Mouse (Mus musculus): ENCODE results near the gene Gfm2. TPM values are rescaled to one million over a fixed set of nuclear protein-coding genes. Genes with fewer than 3 reads are reported as not detected.

Gene Gfm2
- polyA plus RNA-seq, 1 experiment from 2014 or later, result 37.8 TPM

- WGBS, result 62% methylated on average over 2 of the region's 2 CpGs
- Histone ChIP-seq H3K9ac (ENCODE audit: low read depth, low read length) (no peak overlapping the region), H3K36me3 (ENCODE audit: control insufficient read depth, insufficient read depth, low read length) (no peaks in the 10 kb centered on the region), H3K4me2 (ENCODE audit: low read depth, low read length) (no peak overlapping the region), H3K9me3 (ENCODE audit: control insufficient read depth, low read length) (no peaks in the 10 kb centered on the region), H3K4me1 (ENCODE audit: control insufficient read depth, insufficient read depth, low read length) (peaks cover 15% of the 10 kb centered on the region), H3K27ac (ENCODE audit: low read length) (no peak overlapping the region), H3K4me3 (ENCODE audit: low read length) (no peak overlapping the region), H3K27me3 (replicated peaks; ENCODE audit: control insufficient read depth, insufficient read depth, low read length) (no peaks in the 10 kb centered on the region)
- ATAC-seq, result no peak
These were observed 61.4 kb downstream of the Gfm2 start for GRCm38 (mm10) chr13:97199123-97199522.

GRCm38 (mm10) chr13:97201076-97201475 lies 63.3 kb downstream of the Gfm2 start:
- Histone ChIP-seq H3K36me3 (ENCODE audit: control insufficient read depth, insufficient read depth, low read length) (no peaks in the 10 kb centered on the region), H3K27me3 (replicated peaks; ENCODE audit: control insufficient read depth, insufficient read depth, low read length) (no peaks in the 10 kb centered on the region), H3K4me1 (ENCODE audit: control insufficient read depth, insufficient read depth, low read length) (peaks cover 18% of the 10 kb centered on the region), H3K27ac (ENCODE audit: low read length) (no peak overlapping the region), H3K4me3 (ENCODE audit: low read length) (no peak overlapping the region), H3K9me3 (ENCODE audit: control insufficient read depth, low read length) (no peaks in the 10 kb centered on the region), H3K9ac (ENCODE audit: low read depth, low read length) (no peak overlapping the region), H3K4me2 (ENCODE audit: low read depth, low read length) (no peak overlapping the region)
- 48% methylated on average over 7 of the region's 7 CpGs for WGBS
- no peak for ATAC-seq

- peaks cover 11% of the 10 kb centered on the region for H3K4me1 ChIP-seq (ENCODE audit: control insufficient read depth, insufficient read depth, low read length)
- no peak overlapping the region for H3K27ac ChIP-seq (ENCODE audit: low read length)
- no peaks in the 10 kb centered on the region for H3K27me3 ChIP-seq (replicated peaks; ENCODE audit: control insufficient read depth, insufficient read depth, low read length)
- H3K9ac ChIP-seq (ENCODE audit: low read depth, low read length), result no peak overlapping the region
- H3K36me3 ChIP-seq (ENCODE audit: control insufficient read depth, insufficient read depth, low read length), result no peaks in the 10 kb centered on the region
- ATAC-seq, result no peak
- WGBS, result 70% methylated on average over 4 of the region's 4 CpGs
- no peak overlapping the region for H3K4me2 ChIP-seq (ENCODE audit: low read depth, low read length)
- no peak overlapping the region for H3K4me3 ChIP-seq (ENCODE audit: low read length)
- no peaks in the 10 kb centered on the region for H3K9me3 ChIP-seq (ENCODE audit: control insufficient read depth, low read length)
These were observed 64.2 kb downstream of the Gfm2 start for GRCm38 (mm10) chr13:97201896-97202295.

- Histone ChIP-seq H3K9me3 (ENCODE audit: control insufficient read depth, low read length) (no peaks in the 10 kb centered on the region), H3K27me3 (replicated peaks; ENCODE audit: control insufficient read depth, insufficient read depth, low read length) (no peaks in the 10 kb centered on the region), H3K4me1 (ENCODE audit: control insufficient read depth, insufficient read depth, low read length) (peaks cover 3% of the 10 kb centered on the region; the same call in 1 of the 2 replicates), H3K27ac (ENCODE audit: low read length) (peak overlapping the region; percentile 79), H3K4me3 (ENCODE audit: low read length) (peak overlapping the region; percentile 42), H3K36me3 (ENCODE audit: control insufficient read depth, insufficient read depth, low read length) (no peaks in the 10 kb centered on the region), H3K9ac (ENCODE audit: low read depth, low read length) (peak overlapping the region; percentile 60), H3K4me2 (ENCODE audit: low read depth, low read length) (peak overlapping the region; percentile 61)
- 7% methylated on average over 18 of the region's 18 CpGs for WGBS
- peak; percentile 87 for ATAC-seq
These were observed 67.4 kb downstream of the Gfm2 start for GRCm38 (mm10) chr13:97205052-97205701.

- no peak for ATAC-seq
- H3K4me1 ChIP-seq (ENCODE audit: control insufficient read depth, insufficient read depth, low read length), result peaks cover 3% of the 10 kb centered on the region; the same call in 1 of the 2 replicates
- H3K4me2 ChIP-seq (ENCODE audit: low read depth, low read length), result no peak overlapping the region
- H3K27me3 ChIP-seq (replicated peaks; ENCODE audit: control insufficient read depth, insufficient read depth, low read length), result no peaks in the 10 kb centered on the region
- WGBS, result 88% methylated on average over 2 of the region's 2 CpGs
- no peak overlapping the region for H3K9ac ChIP-seq (ENCODE audit: low read depth, low read length)
- no peak overlapping the region for H3K4me3 ChIP-seq (ENCODE audit: low read length)
- H3K27ac ChIP-seq (ENCODE audit: low read length), result 0 out of 2 replicates have a peak overlapping the region, but pooled peaks have one; percentile 79
- H3K36me3 ChIP-seq (ENCODE audit: control insufficient read depth, insufficient read depth, low read length), result no peaks in the 10 kb centered on the region
- no peaks in the 10 kb centered on the region for H3K9me3 ChIP-seq (ENCODE audit: control insufficient read depth, low read length)
These were observed 68.3 kb downstream of the Gfm2 start for GRCm38 (mm10) chr13:97206046-97206445.

- H3K4me2 ChIP-seq (ENCODE audit: low read depth, low read length), result no peak overlapping the region
These were observed 69.9 kb downstream of the Gfm2 start for GRCm38 (mm10) chr13:97207472-97208111.

GRCm38 (mm10) chr13:97208112-97208478 lies 70.4 kb downstream of the Gfm2 start:
- H3K4me2 ChIP-seq (ENCODE audit: low read depth, low read length), result no peak overlapping the region

More at GRCm38 (mm10) chr13:97207472-97208111, 69.9 kb downstream of the Gfm2 start:
- Histone ChIP-seq H3K9ac (ENCODE audit: low read depth, low read length) (no peak overlapping the region), H3K4me3 (ENCODE audit: low read length) (no peak overlapping the region), H3K4me1 (ENCODE audit: control insufficient read depth, insufficient read depth, low read length) (peaks cover 3% of the 10 kb centered on the region; the same call in 1 of the 2 replicates), H3K27ac (ENCODE audit: low read length) (no peak overlapping the region), H3K9me3 (ENCODE audit: control insufficient read depth, low read length) (no peaks in the 10 kb centered on the region), H3K36me3 (ENCODE audit: control insufficient read depth, insufficient read depth, low read length) (no peaks in the 10 kb centered on the region), H3K27me3 (replicated peaks; ENCODE audit: control insufficient read depth, insufficient read depth, low read length) (no peaks in the 10 kb centered on the region)
- ATAC-seq, result no peak
- 77% methylated on average over 7 of the region's 7 CpGs for WGBS

DNA sequence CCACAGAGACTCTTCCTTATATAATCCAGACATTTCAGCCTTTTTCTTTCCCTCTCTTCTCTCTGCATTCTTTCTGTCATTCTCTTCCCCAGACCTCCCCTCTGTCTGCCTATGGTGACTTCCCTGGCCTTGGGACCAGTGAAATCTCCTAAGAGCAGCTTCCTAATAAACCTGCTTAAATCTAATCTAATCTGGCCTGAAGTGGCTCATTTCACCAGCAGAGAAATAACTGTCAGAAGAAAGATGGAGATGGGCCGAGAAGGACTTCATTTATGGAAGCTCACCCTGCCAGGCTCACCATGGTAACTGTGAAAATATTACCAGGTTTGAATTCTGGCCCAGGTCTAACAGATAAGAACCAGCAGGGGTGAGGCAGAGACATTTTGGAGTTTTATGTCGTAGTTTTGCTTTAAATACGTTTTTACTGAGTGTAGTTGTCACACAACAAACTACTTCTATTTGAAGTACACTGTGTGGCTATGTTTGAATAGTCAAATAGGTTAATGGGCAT lies 70.8 kb downstream of the Gfm2 start:
- Histone ChIP-seq H3K9me3 (ENCODE audit: control insufficient read depth, low read length) (no peaks in the 10 kb centered on the region), H3K27ac (ENCODE audit: low read length) (no peak overlapping the region), H3K4me2 (ENCODE audit: low read depth, low read length) (no peak overlapping the region), H3K4me1 (ENCODE audit: control insufficient read depth, insufficient read depth, low read length) (peaks cover 3% of the 10 kb centered on the region; the same call in 1 of the 2 replicates), H3K9ac (ENCODE audit: low read depth, low read length) (no peak overlapping the region), H3K27me3 (replicated peaks; ENCODE audit: control insufficient read depth, insufficient read depth, low read length) (no peaks in the 10 kb centered on the region), H3K36me3 (ENCODE audit: control insufficient read depth, insufficient read depth, low read length) (no peaks in the 10 kb centered on the region), H3K4me3 (ENCODE audit: low read length) (no peak overlapping the region)
- ATAC-seq, result no peak
- WGBS, result 66% methylated on average over 3 of the region's 3 CpGs

More at GRCm38 (mm10) chr13:97208112-97208478, 70.4 kb downstream of the Gfm2 start:
- Histone ChIP-seq H3K36me3 (ENCODE audit: control insufficient read depth, insufficient read depth, low read length) (no peaks in the 10 kb centered on the region), H3K4me3 (ENCODE audit: low read length) (no peak overlapping the region), H3K4me1 (ENCODE audit: control insufficient read depth, insufficient read depth, low read length) (peaks cover 3% of the 10 kb centered on the region; the same call in 1 of the 2 replicates), H3K27me3 (replicated peaks; ENCODE audit: control insufficient read depth, insufficient read depth, low read length) (no peaks in the 10 kb centered on the region), H3K27ac (ENCODE audit: low read length) (no peak overlapping the region), H3K9ac (ENCODE audit: low read depth, low read length) (no peak overlapping the region), H3K9me3 (ENCODE audit: control insufficient read depth, low read length) (no peaks in the 10 kb centered on the region)
- WGBS, result 49% methylated on average over 7 of the region's 7 CpGs
- no peak for ATAC-seq

DNA sequence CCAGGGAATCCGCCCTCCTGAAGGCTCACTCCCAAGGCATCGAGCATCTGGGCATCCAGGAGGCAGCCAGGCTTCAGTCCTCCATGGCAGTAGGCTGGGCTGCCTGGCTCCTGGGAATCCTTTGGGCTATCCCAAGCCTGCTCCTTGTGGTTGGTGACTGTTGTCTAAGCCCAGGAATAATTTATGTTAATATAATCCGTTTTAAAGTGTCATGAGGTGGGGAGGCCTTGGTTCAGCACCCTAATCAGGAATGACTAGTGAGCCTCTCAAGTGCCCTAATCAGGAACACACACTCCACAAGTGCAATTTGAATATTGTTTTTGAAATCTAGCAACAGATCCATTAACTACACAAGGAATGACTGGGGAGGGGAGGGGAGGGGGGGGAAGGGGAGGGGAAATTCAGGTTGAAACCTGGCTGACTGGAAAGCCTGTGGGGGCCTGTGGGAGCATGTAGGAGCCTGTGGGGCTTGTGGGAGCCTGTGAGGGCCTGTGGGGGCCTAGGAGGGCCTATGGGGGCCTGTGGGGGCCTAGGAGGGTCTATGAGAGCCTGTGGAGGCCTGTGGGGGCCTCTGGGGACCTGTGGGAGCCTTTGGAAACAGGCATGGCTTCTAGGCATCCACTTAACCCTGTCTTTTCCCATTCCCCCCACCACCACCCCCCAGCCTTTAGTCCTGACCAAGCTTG lies 77.0 kb downstream of the Gfm2 start:
- no peaks in the 10 kb centered on the region for H3K4me1 ChIP-seq (ENCODE audit: control insufficient read depth, insufficient read depth, low read length)
- no peak overlapping the region for H3K9ac ChIP-seq (ENCODE audit: low read depth, low read length)
- no peaks in the 10 kb centered on the region for H3K9me3 ChIP-seq (ENCODE audit: control insufficient read depth, low read length)
- H3K4me3 ChIP-seq (ENCODE audit: low read length), result no peak overlapping the region
- no peak for ATAC-seq
- WGBS, result 63% methylated on average over 3 of the region's 3 CpGs
- no peak overlapping the region for H3K27ac ChIP-seq (ENCODE audit: low read length)
- H3K4me2 ChIP-seq (ENCODE audit: low read depth, low read length), result no peak overlapping the region
- no peaks in the 10 kb centered on the region for H3K27me3 ChIP-seq (replicated peaks; ENCODE audit: control insufficient read depth, insufficient read depth, low read length)
- H3K36me3 ChIP-seq (ENCODE audit: control insufficient read depth, insufficient read depth, low read length), result no peaks in the 10 kb centered on the region
